Mouse (Mus musculus): ENCODE measurements around the gene Rbms3. TPM values are rescaled to one million over a fixed set of nuclear protein-coding genes. Genes with fewer than 3 reads are reported as not detected.

Gene Rbms3
- polyA plus RNA-seq, 1 experiment from 2014 or later = 13.1 TPM

DNA sequence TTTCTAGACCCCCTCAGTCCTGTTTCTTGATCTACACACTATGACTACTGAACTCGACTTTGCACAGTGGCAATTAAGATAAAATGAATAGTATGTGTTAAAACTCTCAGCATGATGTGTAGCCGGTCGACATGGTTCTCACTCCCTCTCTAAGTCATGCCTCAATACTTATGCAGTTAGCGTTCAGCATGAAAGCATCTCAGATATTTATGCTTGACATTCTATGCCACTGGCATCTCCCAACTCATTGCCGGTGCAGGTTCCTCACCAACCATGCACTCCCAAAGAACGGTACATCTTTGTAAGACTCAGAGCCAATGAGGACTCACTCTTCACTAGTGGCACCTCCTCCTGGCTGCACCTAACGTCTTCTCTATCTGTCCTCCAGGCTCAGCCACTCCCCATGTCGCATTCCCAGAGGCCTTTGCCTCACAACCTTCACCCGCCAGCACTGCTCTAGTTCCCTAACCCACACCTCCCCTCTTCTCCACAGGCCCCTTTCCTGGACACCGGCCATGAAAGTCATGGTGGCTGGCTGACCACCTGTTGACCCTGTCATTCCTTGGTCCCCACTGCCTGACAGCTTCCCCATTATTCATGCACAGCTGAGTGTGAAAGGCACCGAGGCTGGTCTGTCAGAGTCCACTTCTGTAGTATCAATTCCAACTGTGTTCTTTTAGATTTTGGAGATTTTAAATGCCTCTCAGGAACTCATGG, 561.9 kb downstream of the Rbms3 start:
- Histone ChIP-seq H3K9me3 (ENCODE audit: control insufficient read depth) (no peaks in the 10 kb centered on the region), H3K36me3 (ENCODE audit: control insufficient read depth, insufficient read depth) (no peaks in the 10 kb centered on the region), H3K4me2 (replicated peaks; ENCODE audit: low read depth) (no peak overlapping the region), H3K27ac (ENCODE audit: low read depth, low read length) (no peak overlapping the region), H3K4me1 (replicated peaks; ENCODE audit: control insufficient read depth, insufficient read depth, low read length) (no peaks in the 10 kb centered on the region; the same call in 1 of the 2 replicates), H3K9ac (ENCODE audit: low read depth, low read length) (no peak overlapping the region), H3K4me3 (ENCODE audit: low read depth, low read length) (no peak overlapping the region), H3K27me3 (replicated peaks; ENCODE audit: control insufficient read depth, insufficient read depth, low read length) (no peaks in the 10 kb centered on the region)
- 87% methylated on average over 11 of the region's 11 CpGs for WGBS
- no peak for ATAC-seq
- no peak for TF ChIP-seq CTCF (IDR thresholded peaks at IDR 0.05; ENCODE audit: low read depth)

DNA sequence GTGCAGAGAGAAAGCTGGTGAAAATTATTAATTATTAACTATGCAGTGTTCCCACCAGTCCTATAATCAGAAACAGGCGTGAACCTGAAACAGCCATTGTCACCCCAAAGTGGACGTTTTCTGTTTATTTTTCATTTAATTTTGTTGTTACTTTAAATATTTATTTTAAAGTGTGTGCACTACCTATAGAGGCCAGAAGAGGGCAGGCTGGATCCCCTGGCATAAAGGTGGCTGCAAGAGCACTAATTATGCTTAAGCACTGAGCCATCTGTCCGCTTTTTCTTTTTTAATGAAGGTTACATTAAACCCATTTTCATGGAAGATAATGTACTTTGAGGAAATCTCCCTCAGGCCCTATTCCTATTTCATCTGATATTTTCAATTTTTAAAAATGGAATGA, 563.2 kb downstream of the Rbms3 start:
- Histone ChIP-seq H3K9me3 (ENCODE audit: control insufficient read depth) (no peaks in the 10 kb centered on the region), H3K36me3 (ENCODE audit: control insufficient read depth, insufficient read depth) (no peaks in the 10 kb centered on the region), H3K4me3 (ENCODE audit: low read depth, low read length) (no peak overlapping the region), H3K27ac (ENCODE audit: low read depth, low read length) (no peak overlapping the region), H3K9ac (ENCODE audit: low read depth, low read length) (no peak overlapping the region), H3K27me3 (replicated peaks; ENCODE audit: control insufficient read depth, insufficient read depth, low read length) (no peaks in the 10 kb centered on the region), H3K4me1 (replicated peaks; ENCODE audit: control insufficient read depth, insufficient read depth, low read length) (no peaks in the 10 kb centered on the region), H3K4me2 (replicated peaks; ENCODE audit: low read depth) (no peak overlapping the region)
- peak; percentile 59 for TF ChIP-seq CTCF (IDR thresholded peaks at IDR 0.05; ENCODE audit: low read depth)
- no peak for ATAC-seq
- 71% methylated on average over 3 of the region's 3 CpGs for WGBS

DNA sequence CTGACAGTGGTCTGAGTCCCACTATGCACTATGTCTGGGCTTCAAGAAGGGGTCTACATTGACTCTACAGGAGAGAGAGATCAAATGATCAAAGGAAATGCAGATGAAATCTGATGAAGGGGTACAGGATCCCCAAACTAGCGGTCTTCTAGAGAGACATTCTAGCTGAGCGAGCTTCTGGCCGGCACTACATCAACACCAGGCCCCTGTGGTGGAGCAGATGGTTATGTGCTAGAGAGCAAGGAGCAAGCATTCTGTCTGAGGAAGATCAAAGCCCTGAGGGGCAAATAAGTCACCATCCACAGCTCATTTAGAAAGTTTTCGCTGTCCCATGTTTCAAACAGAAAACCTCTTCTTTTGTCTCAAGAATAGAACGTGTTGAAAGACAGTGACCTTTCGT, 564.1 kb downstream of the Rbms3 start:
- H3K4me1 ChIP-seq (replicated peaks; ENCODE audit: control insufficient read depth, insufficient read depth, low read length) = no peaks in the 10 kb centered on the region
- no peak overlapping the region for H3K9ac ChIP-seq (ENCODE audit: low read depth, low read length)
- H3K36me3 ChIP-seq (ENCODE audit: control insufficient read depth, insufficient read depth) = no peaks in the 10 kb centered on the region
- WGBS = 95% methylated on average over 6 of the region's 6 CpGs
- no peak overlapping the region for H3K4me3 ChIP-seq (ENCODE audit: low read depth, low read length)
- no peak overlapping the region for H3K4me2 ChIP-seq (replicated peaks; ENCODE audit: low read depth)
- H3K9me3 ChIP-seq (ENCODE audit: control insufficient read depth) = no peaks in the 10 kb centered on the region
- ATAC-seq = no peak
- TF ChIP-seq CTCF (IDR thresholded peaks at IDR 0.05; ENCODE audit: low read depth) = no peak
- H3K27ac ChIP-seq (ENCODE audit: low read depth, low read length) = no peak overlapping the region
- no peaks in the 10 kb centered on the region for H3K27me3 ChIP-seq (replicated peaks; ENCODE audit: control insufficient read depth, insufficient read depth, low read length)

DNA sequence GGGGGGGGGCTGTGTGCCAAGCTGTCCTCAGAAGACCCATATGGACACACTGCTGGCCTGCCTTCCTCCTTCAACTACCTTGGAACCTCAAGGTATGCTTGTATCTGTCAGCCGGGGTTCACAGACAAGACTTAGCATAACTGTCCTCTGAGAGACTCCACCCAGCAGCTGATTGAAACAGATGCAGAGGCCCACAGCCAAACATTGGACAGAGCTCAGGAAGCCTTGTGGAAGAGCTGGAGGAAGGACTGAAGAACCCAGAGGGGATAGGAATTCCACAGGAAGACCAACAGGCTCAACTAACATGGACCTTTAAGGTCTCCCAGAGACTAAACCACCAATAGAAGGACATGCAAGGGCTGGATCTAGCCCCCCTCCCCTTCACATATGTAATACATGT, 570.1 kb downstream of the Rbms3 start:
- Histone ChIP-seq H3K27me3 (replicated peaks; ENCODE audit: control insufficient read depth, insufficient read depth, low read length) (no peaks in the 10 kb centered on the region), H3K36me3 (ENCODE audit: control insufficient read depth, insufficient read depth) (no peaks in the 10 kb centered on the region), H3K9me3 (ENCODE audit: control insufficient read depth) (no peaks in the 10 kb centered on the region), H3K4me1 (replicated peaks; ENCODE audit: control insufficient read depth, insufficient read depth, low read length) (no peaks in the 10 kb centered on the region), H3K4me2 (replicated peaks; ENCODE audit: low read depth) (no peak overlapping the region), H3K27ac (ENCODE audit: low read depth, low read length) (no peak overlapping the region), H3K4me3 (ENCODE audit: low read depth, low read length) (no peak overlapping the region), H3K9ac (ENCODE audit: low read depth, low read length) (no peak overlapping the region)
- no peak for ATAC-seq
- TF ChIP-seq CTCF (IDR thresholded peaks at IDR 0.05; ENCODE audit: low read depth) = no peak
- 91% methylated on average over 1 of the region's 1 CpGs for WGBS

DNA sequence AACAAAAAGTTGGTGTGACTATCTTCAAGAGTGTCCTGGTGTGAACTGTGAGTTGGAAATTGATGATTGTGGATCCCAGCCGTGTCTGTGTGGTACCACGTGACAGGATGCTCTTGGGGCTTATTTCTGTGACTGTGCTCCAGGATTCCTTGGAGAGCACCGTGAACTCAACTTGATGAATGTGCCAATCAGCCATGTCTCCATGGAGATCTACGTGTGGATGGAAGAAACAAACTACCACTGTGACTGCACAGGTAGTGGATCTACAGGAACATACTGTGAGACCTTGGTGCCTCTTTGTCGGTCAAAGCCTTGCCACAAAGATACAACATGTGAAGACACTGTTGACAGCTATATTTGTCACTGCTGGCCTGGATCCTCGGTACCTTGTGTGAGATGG, 570.6 kb downstream of the Rbms3 start:
- no peak overlapping the region for H3K9ac ChIP-seq (ENCODE audit: low read depth, low read length)
- H3K36me3 ChIP-seq (ENCODE audit: control insufficient read depth, insufficient read depth) = no peaks in the 10 kb centered on the region
- H3K27me3 ChIP-seq (replicated peaks; ENCODE audit: control insufficient read depth, insufficient read depth, low read length) = no peaks in the 10 kb centered on the region
- H3K27ac ChIP-seq (ENCODE audit: low read depth, low read length) = no peak overlapping the region
- H3K4me3 ChIP-seq (ENCODE audit: low read depth, low read length) = no peak overlapping the region
- 86% methylated on average over 6 of the region's 6 CpGs for WGBS
- no peak for ATAC-seq
- no peak for TF ChIP-seq CTCF (IDR thresholded peaks at IDR 0.05; ENCODE audit: low read depth)
- H3K4me1 ChIP-seq (replicated peaks; ENCODE audit: control insufficient read depth, insufficient read depth, low read length) = no peaks in the 10 kb centered on the region
- H3K4me2 ChIP-seq (replicated peaks; ENCODE audit: low read depth) = no peak overlapping the region
- H3K9me3 ChIP-seq (ENCODE audit: control insufficient read depth) = no peaks in the 10 kb centered on the region

DNA sequence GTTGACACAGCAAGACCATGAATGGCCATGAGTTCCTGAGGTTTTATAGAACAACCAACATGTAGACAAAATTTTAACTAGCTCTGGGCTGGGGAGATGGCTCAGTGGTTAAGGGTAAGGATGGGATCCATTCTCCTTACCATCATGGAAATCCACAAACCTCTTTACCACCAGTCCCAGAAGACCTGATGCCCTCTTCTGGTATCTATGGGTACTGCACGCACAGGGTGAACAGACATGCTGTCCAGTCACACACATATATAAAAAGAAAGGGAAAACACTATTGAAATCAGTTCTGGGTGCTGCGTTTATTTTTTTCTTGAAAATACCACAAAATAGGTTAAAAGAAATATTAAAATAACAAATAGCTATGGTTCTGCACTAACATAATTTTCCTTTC, 577.8 kb downstream of the Rbms3 start:
- H3K27ac ChIP-seq (ENCODE audit: low read depth, low read length) = no peak overlapping the region
- H3K4me2 ChIP-seq (replicated peaks; ENCODE audit: low read depth) = no peak overlapping the region
- H3K9ac ChIP-seq (ENCODE audit: low read depth, low read length) = no peak overlapping the region
- 0 out of 2 replicates have a peak, but pooled peaks cover 3% of the 10 kb centered on the region for H3K9me3 ChIP-seq (ENCODE audit: control insufficient read depth)
- peak; percentile 44 for TF ChIP-seq CTCF (IDR thresholded peaks at IDR 0.05; ENCODE audit: low read depth)
- H3K4me3 ChIP-seq (ENCODE audit: low read depth, low read length) = no peak overlapping the region
- 99% methylated on average over 2 of the region's 2 CpGs for WGBS
- ATAC-seq = no peak
- no peaks in the 10 kb centered on the region for H3K27me3 ChIP-seq (replicated peaks; ENCODE audit: control insufficient read depth, insufficient read depth, low read length)
- H3K36me3 ChIP-seq (ENCODE audit: control insufficient read depth, insufficient read depth) = no peaks in the 10 kb centered on the region
- H3K4me1 ChIP-seq (replicated peaks; ENCODE audit: control insufficient read depth, insufficient read depth, low read length) = no peaks in the 10 kb centered on the region
